Comparison of ENCODE assay signal across 10 mouse cellular contexts in genomic region chr3:96575272-96575984, GRCm38 (mm10). TPM values are rescaled to one million over a fixed set of nuclear protein-coding genes. Genes with fewer than 3 reads are reported as not detected.
DNase-seq lines count a peak whose midpoint lies in the region; ATAC-seq and TF ChIP-seq lines count a peak whose summit lies in the region.
"Had no signal": no experiment of that assay in that cellular context is flagged by ENCODE, and none has a peak within 500 bp of the region (broad histone marks: within the 10 kb centered on the region; RNA-seq: fewer than 3 reads in every experiment).

No protein-coding gene starts in this region.

- no peak for DNase-seq in lung, postnatal 0 days (ENCODE audit: low spot score)
- DNase-seq in lung, adult 18-20 months, result no peak
- DNase-seq in heart, adult 18-20 months, result peak; percentile 92 to 94
- DNase-seq in kidney, adult 9 months, result peak; percentile 96
- no peak for DNase-seq in cerebellum, adult 11 months
- DNase-seq in c-Kit-positive CD71-positive TER-119-positive erythroid progenitor cells, embryonic 14.5 days (ENCODE audit: low spot score), result no peak
- DNase-seq in frontal cortex, adult 2 months (ENCODE audit: extremely low spot score in 1 of 2, low spot score in 1 of 2), result no peak

- H3K27ac ChIP-seq in lung, postnatal 0 days (ENCODE audit: low read length), result peak overlapping the region; percentile 98
- peak overlapping the region; percentile 84 for H3K27ac ChIP-seq in stomach, embryonic 14.5 days (ENCODE audit: low read length)

- H3K9ac ChIP-seq in lung, postnatal 0 days (replicated peaks; ENCODE audit: low read depth), result no peak overlapping the region
- H3K9ac ChIP-seq in stomach, embryonic 14.5 days (replicated peaks; ENCODE audit: low read depth, low read length), result no peak overlapping the region
- H3K9ac ChIP-seq: embryonic facial prominence, embryonic 13.5 days had no signal

- H3K4me1 ChIP-seq in lung, postnatal 0 days (ENCODE audit: insufficient read depth, low read depth, low read length), result peaks cover 27% of the 10 kb centered on the region
- peaks cover 19% of the 10 kb centered on the region for H3K4me1 ChIP-seq in stomach, embryonic 14.5 days (ENCODE audit: control insufficient read depth, insufficient read depth, low read length)

- TF ChIP-seq EP300 in lung, postnatal 0 days (IDR thresholded peaks at IDR 0.05), result no peak

- no peak overlapping the region for H3K4me3 ChIP-seq in lung, postnatal 0 days (ENCODE audit: low read depth, low read length)
- H3K4me3 ChIP-seq in stomach, embryonic 14.5 days (ENCODE audit: low read depth, low read length), result no peak overlapping the region

- peak overlapping the region; percentile 42; the same call in 1 of the 2 replicates for H3K4me2 ChIP-seq in lung, postnatal 0 days (replicated peaks; ENCODE audit: low read depth, low read length)
- H3K4me2 ChIP-seq in stomach, embryonic 14.5 days (replicated peaks; ENCODE audit: low read depth, low read length), result no peak overlapping the region; the same call in 1 of the 2 replicates

- no peaks in the 10 kb centered on the region for H3K9me3 ChIP-seq in lung, postnatal 0 days (ENCODE audit: low read length)
- no peaks in the 10 kb centered on the region for H3K9me3 ChIP-seq in stomach, embryonic 14.5 days (ENCODE audit: control insufficient read depth, low read depth, low read length)
- H3K9me3 ChIP-seq: embryonic facial prominence, embryonic 13.5 days had no signal

- WGBS in lung, postnatal 0 days, result 84% methylated on average over 8 of the region's 8 CpGs
- 87% methylated on average over 8 of the region's 8 CpGs for WGBS in stomach, embryonic 14.5 days

- no peak for TF ChIP-seq CTCF in lung, postnatal 0 days (IDR thresholded peaks at IDR 0.05)

- no peaks in the 10 kb centered on the region for H3K27me3 ChIP-seq in lung, postnatal 0 days (replicated peaks; ENCODE audit: insufficient read depth, low read length)
- H3K27me3 ChIP-seq in stomach, embryonic 14.5 days (ENCODE audit: control insufficient read depth, insufficient read depth, low read length), result no peaks in the 10 kb centered on the region
- H3K27me3 ChIP-seq: embryonic facial prominence, embryonic 13.5 days had no signal

- ATAC-seq in lung, postnatal 0 days, result no peak
- no peak for ATAC-seq in stomach, embryonic 14.5 days (ENCODE audit: insufficient number of reproducible peaks, insufficient read depth, low FRiP score, low read depth)

- no peaks in the 10 kb centered on the region for H3K36me3 ChIP-seq in lung, postnatal 0 days (ENCODE audit: insufficient read depth, low read length)
- H3K36me3 ChIP-seq in stomach, embryonic 14.5 days (ENCODE audit: control insufficient read depth, insufficient read depth, low read length), result no peaks in the 10 kb centered on the region

RNA-seq across cellular contexts. Expression of gene Gm16253, which starts 1.4 kb away (rescaled TPM):
- polyA plus RNA-seq in lung, postnatal 0 days (2015; fragmentation: Nextera tagmentation; extraction: Ambion mirVana), result 0.73 and 0.78 TPM in 2 replicates
- total RNA-seq in heart, adult 18-20 months (2021), result 1 to 10 TPM; 1.6 to 1.9 TPM
- 0.69 and 1.9 TPM in 2 replicates for polyA plus RNA-seq in stomach, embryonic 14.5 days (2014; fragmentation: Nextera tagmentation; extraction: Ambion mirVana)
- polyA plus RNA-seq in frontal cortex, adult 2 months (2012; rRNA removed), result not detected in 2 replicates
- total RNA-seq: megakaryocyte-erythroid progenitor cell, adult 5-6 weeks had no signal

RNA-seq across cellular contexts. Expression of gene Txnip, which starts 17.7 kb away (rescaled TPM):
- polyA plus RNA-seq in lung, postnatal 0 days (2015; fragmentation: Nextera tagmentation; extraction: Ambion mirVana), result 468 and 502 TPM in 2 replicates
- total RNA-seq in heart, adult 18-20 months (2021), result 100 to 1,000 TPM; 435 to 530 TPM
- 155 and 168 TPM in 2 replicates for polyA plus RNA-seq in stomach, embryonic 14.5 days (2014; fragmentation: Nextera tagmentation; extraction: Ambion mirVana)
- polyA plus RNA-seq in frontal cortex, adult 2 months (2012; rRNA removed), result 27.5 and 27.7 TPM in 2 replicates

RNA-seq across cellular contexts. Expression of gene Polr3gl, which starts 18.6 kb away (rescaled TPM):
- polyA plus RNA-seq in lung, postnatal 0 days (2015; fragmentation: Nextera tagmentation; extraction: Ambion mirVana), result 36.7 and 43.2 TPM in 2 replicates
- total RNA-seq in heart, adult 18-20 months (2021), result 10 to 100 TPM; 26.7 to 30.5 TPM
- 21.5 and 29.5 TPM in 2 replicates for polyA plus RNA-seq in stomach, embryonic 14.5 days (2014; fragmentation: Nextera tagmentation; extraction: Ambion mirVana)
- 67.3 and 84.3 TPM in 2 replicates for polyA plus RNA-seq in frontal cortex, adult 2 months (2012; rRNA removed)

RNA-seq across cellular contexts. Expression of gene Ankrd34a, which starts 21.0 kb away (rescaled TPM):
- 0.18 and 0.37 TPM in 2 replicates for polyA plus RNA-seq in lung, postnatal 0 days (2015; fragmentation: Nextera tagmentation; extraction: Ambion mirVana)
- total RNA-seq in heart, adult 18-20 months (2021), result 1 to 10 TPM in 1 of 2 experiments, under 1 TPM in 1; 0.59 to 1.4 TPM
- 2.9 and 3.4 TPM in 2 replicates for polyA plus RNA-seq in stomach, embryonic 14.5 days (2014; fragmentation: Nextera tagmentation; extraction: Ambion mirVana)
- 50.2 and 57.4 TPM in 2 replicates for polyA plus RNA-seq in frontal cortex, adult 2 months (2012; rRNA removed)
- total RNA-seq: megakaryocyte-erythroid progenitor cell, adult 5-6 weeks had no signal

RNA-seq across cellular contexts. Expression of gene Lix1l, which starts 25.5 kb away (rescaled TPM):
- polyA plus RNA-seq in lung, postnatal 0 days (2015; fragmentation: Nextera tagmentation; extraction: Ambion mirVana), result 5.4 TPM in 2 replicates
- 10 to 100 TPM; 24.4 to 27.4 TPM for total RNA-seq in heart, adult 18-20 months (2021)
- polyA plus RNA-seq in stomach, embryonic 14.5 days (2014; fragmentation: Nextera tagmentation; extraction: Ambion mirVana), result 10.6 TPM in 2 replicates
- 30.3 and 30.7 TPM in 2 replicates for polyA plus RNA-seq in frontal cortex, adult 2 months (2012; rRNA removed)

Comparison
In these comparisons a context has a peak if more than half of its experiments do, and no peak if none do; other contexts are left out.
1. DNase-seq: peak in heart, adult 18-20 months (2 of 2) and kidney, adult 9 months (single experiment); none in lung, postnatal 0 days (single experiment), lung, adult 18-20 months (0 of 2), cerebellum, adult 11 months (single experiment), c-Kit-positive CD71-positive TER-119-positive erythroid progenitor cells, embryonic 14.5 days (single experiment) and frontal cortex, adult 2 months (0 of 2).